Mouse (Mus musculus) heart, adult 2 months (tissue): ENCODE data around the gene Apobec1. TPM values are rescaled to one million over a fixed set of nuclear protein-coding genes. Genes with fewer than 3 reads are reported as not detected.
"Not testable (repeated sequence)": the region's sequence is repeated elsewhere in the genome, so short reads cannot be mapped to it uniquely, and the experiment has no call there.

Source experiments
- DNase-seq, 2 experiments: peaks; one replicate each; pipeline ENCODE4 v3.0.0; 2021
- H3K27ac ChIP-seq: fragments of 200-600 bp; 2 replicates; pipeline ENCODE4 v1.8.1; 2022
- H3K27me3 ChIP-seq: fragments of 200-500 bp; 2 replicates; pipeline ENCODE4 v1.6.1; 2012; ENCODE audit warnings: mild to moderate bottlenecking, low read length, inconsistent platforms, mixed read lengths; ENCODE audit not compliant: control insufficient read depth, insufficient read depth
- H3K36me3 ChIP-seq: fragments of 200-500 bp; 2 replicates; pipeline ENCODE4 v1.6.1; 2012; ENCODE audit warnings: low read length, inconsistent platforms; ENCODE audit not compliant: control insufficient read depth, insufficient read depth
- H3K4me1 ChIP-seq: fragments of 200-500 bp; 2 replicates; pipeline ENCODE4 v1.6.1; 2011; ENCODE audit warnings: low read length; ENCODE audit not compliant: control insufficient read depth, insufficient read depth
- H3K4me3 ChIP-seq: fragments of 200-600 bp; 2 replicates; pipeline ENCODE4 v1.8.1; 2022
- H3K79me2 ChIP-seq: fragments of 200-500 bp; replicated peaks from 2 replicates; pipeline ENCODE4 v1.6.1; 2012; ENCODE audit warnings: mild to moderate bottlenecking, inconsistent platforms, low read length, moderate library complexity, mixed read lengths; ENCODE audit not compliant: control insufficient read depth, insufficient read depth
- H3K9ac ChIP-seq: fragments of 200-500 bp; 2 replicates; pipeline ENCODE4 v1.6.1; 2012; ENCODE audit warnings: low read depth, mild to moderate bottlenecking, control low read depth, inconsistent platforms, low read length, mixed read lengths
- CTCF ChIP-seq: fragments of 200-600 bp; IDR thresholded peaks from 2 replicates; pipeline ENCODE4 v1.8.1; 2022; ENCODE audit warnings: antibody characterized with exemption, mild to moderate bottlenecking, moderate library complexity
- EP300 ChIP-seq: fragments of 200-500 bp; IDR thresholded peaks from 2 replicates; pipeline ENCODE4 v1.6.1; 2011; ENCODE audit warnings: low read depth, low read length, control low read depth; ENCODE audit not compliant: insufficient read depth
- POLR2A ChIP-seq: fragments of 200-500 bp; IDR thresholded peaks from 2 replicates; pipeline ENCODE4 v1.6.1; 2011; ENCODE audit warnings: mild to moderate bottlenecking, low read depth, low read length, control low read depth; ENCODE audit not compliant: insufficient read depth
- WGBS: fragments of 180-500 bp; shearing (Covaris S2); methylation state at CpG from one replicate; pipeline ENCODE4 v1.1.7; 2018; 5-methylcytosine and 5-hydroxymethylcytosine counted together
- intact Hi-C: fragments of 180-260 bp; cut with DNase I; formaldehyde crosslinking; loops from one replicate; pipeline ENCODE4 v1.15.1; 2025
- polyA plus RNA-seq: library from polyadenylated mRNA; depleted of rRNA; stranded (reverse); fragments of >200 nt; gene quantifications from 2 replicates; pipeline ENCODE4 v1.2.3, GENCODE M21; 2012
- total RNA-seq, 2 experiments: library from RNA; stranded (reverse); gene quantifications; 2 replicates each; pipeline ENCODE4 v1.2.3; 2021

The Apobec1 gene
- total and polyA plus RNA-seq, 3 experiments: 4.8 to 9.8 (median 6.1) TPM

- H3K4me3 ChIP-seq: no peak overlapping the region
- H3K27me3 ChIP-seq: no peaks in the 10 kb centered on the region
- H3K27ac ChIP-seq: no peak overlapping the region
- intact Hi-C loops: no loop called here
- H3K4me1 ChIP-seq: peaks cover 3% of the 10 kb centered on the region; the same call in 1 of the 2 replicates
- no peak overlapping the region for H3K9ac ChIP-seq
- TF ChIP-seq EP300 (no peak), POLR2A (no peak), CTCF (no peak)
- H3K79me2 ChIP-seq: no peaks in the 10 kb centered on the region
- 66% methylated on average over 7 of the region's 7 CpGs for WGBS
- H3K36me3 ChIP-seq: peaks cover 6% of the 10 kb centered on the region
- no peak for DNase-seq
These were observed 5.6 kb downstream of the Apobec1 start for GRCm38 (mm10) chr6:122596608-122597007.

- WGBS: 11% methylated on average over 7 of the region's 7 CpGs
- peak in 1 of 2 experiments; percentile 31 for DNase-seq
- H3K36me3 ChIP-seq: peaks cover 6% of the 10 kb centered on the region
These were observed 6.6 kb downstream of the Apobec1 start for GRCm38 (mm10) chr6:122595637-122596036.

GRCm38 (mm10) chr6:122592905-122593304 lies 9.3 kb downstream of the Apobec1 start:
- Histone ChIP-seq H3K9ac (no peak overlapping the region), H3K79me2 (no peaks in the 10 kb centered on the region), H3K4me3 (no peak overlapping the region), H3K27me3 (no peaks in the 10 kb centered on the region), H3K4me1 (no peaks in the 10 kb centered on the region; the same call in 1 of the 2 replicates), H3K27ac (no peak overlapping the region), H3K36me3 (no peaks in the 10 kb centered on the region; the same call in 1 of the 2 replicates)
- no peak for DNase-seq
- intact Hi-C loops: no loop called here
- 92% methylated on average over 2 of the region's 2 CpGs for WGBS
- TF ChIP-seq POLR2A (no peak), CTCF (peak; percentile 23; the same call in 1 of the 2 replicates), EP300 (no peak)

More at GRCm38 (mm10) chr6:122595637-122596036, 6.6 kb downstream of the Apobec1 start:
- Histone ChIP-seq H3K9ac (no peak overlapping the region), H3K27me3 (no peaks in the 10 kb centered on the region), H3K79me2 (no peaks in the 10 kb centered on the region), H3K27ac (no peak overlapping the region), H3K4me1 (peaks cover 3% of the 10 kb centered on the region; the same call in 1 of the 2 replicates), H3K4me3 (no peak overlapping the region)
- TF ChIP-seq CTCF (peak; percentile 71), POLR2A (no peak), EP300 (no peak)
- intact Hi-C loops: loop anchor here (1.0 kb wide), 1 partner anchor 38 kb away; no protein-coding TSS in a partner anchor

GRCm38 (mm10) chr6:122591027-122591758 lies 11.1 kb downstream of the Apobec1 start:
- Histone ChIP-seq H3K4me3 (no peak overlapping the region), H3K79me2 (no peaks in the 10 kb centered on the region), H3K36me3 (no peaks in the 10 kb centered on the region; the same call in 1 of the 2 replicates), H3K4me1 (no peaks in the 10 kb centered on the region), H3K9ac (no peak overlapping the region), H3K27me3 (no peaks in the 10 kb centered on the region), H3K27ac (no peak overlapping the region)
- WGBS: 76% methylated on average over 13 of the region's 13 CpGs
- intact Hi-C loops: no loop called here
- TF ChIP-seq EP300: no peak
- no peak for TF ChIP-seq CTCF
- no peak for TF ChIP-seq POLR2A
- DNase-seq: no peak

GRCm38 (mm10) chr6:122579086-122579485 lies 23.2 kb downstream of the Apobec1 start:
- no peaks in the 10 kb centered on the region for H3K79me2 ChIP-seq
- intact Hi-C loops: no loop called here

GRCm38 (mm10) chr6:122577030-122577429 lies 25.2 kb downstream of the Apobec1 start:
- no peak for DNase-seq
- Histone ChIP-seq H3K79me2 (no peaks in the 10 kb centered on the region), H3K4me1 (no peaks in the 10 kb centered on the region), H3K9ac (no peak overlapping the region), H3K4me3 (no peak overlapping the region), H3K27ac (no peak overlapping the region), H3K27me3 (no peaks in the 10 kb centered on the region), H3K36me3 (no peaks in the 10 kb centered on the region)
- intact Hi-C loops: no loop called here
- TF ChIP-seq EP300 (no peak), POLR2A (no peak), CTCF (no peak)
- 91% methylated on average over 3 of the region's 3 CpGs for WGBS

More at GRCm38 (mm10) chr6:122579086-122579485, 23.2 kb downstream of the Apobec1 start:
- TF ChIP-seq POLR2A (no peak), CTCF (no peak), EP300 (no peak)
- Histone ChIP-seq H3K4me1 (no peaks in the 10 kb centered on the region), H3K36me3 (no peaks in the 10 kb centered on the region), H3K27ac (no peak overlapping the region), H3K9ac (no peak overlapping the region), H3K4me3 (no peak overlapping the region), H3K27me3 (no peaks in the 10 kb centered on the region)
- no peak for DNase-seq
- WGBS: 82% methylated on average over 1 of the region's 1 CpGs

- H3K4me1 ChIP-seq, H3K4me3 ChIP-seq, H3K27me3 ChIP-seq, intact Hi-C loops, H3K9ac ChIP-seq, H3K79me2 ChIP-seq, H3K27ac ChIP-seq, H3K36me3 ChIP-seq, DNase-seq: not testable (repeated sequence)
- 93% methylated on average over 1 of the region's 1 CpGs for WGBS
These were observed 27.2 kb downstream of the Apobec1 start for GRCm38 (mm10) chr6:122575037-122575436.
